Mouse (Mus musculus) olfactory bulb, adult 2 months (tissue): ENCODE results near the gene Rapgef5. TPM values are rescaled to one million over a fixed set of nuclear protein-coding genes. Genes with fewer than 3 reads are reported as not detected.
A peak's percentile ranks its signal among the peaks of the same experiment; 100 is the strongest.

ENCODE experiments used
- H3K27ac ChIP-seq: fragments of 200-500 bp; 2 replicates; pipeline ENCODE4 v1.5.1; 2012; ENCODE audit warnings: low read depth, low read length; ENCODE audit not compliant: insufficient read depth
- H3K4me1 ChIP-seq: fragments of 200-500 bp; 2 replicates; pipeline ENCODE4 v1.6.1; 2012; ENCODE audit warnings: low read length; ENCODE audit not compliant: control insufficient read depth, insufficient read depth
- H3K4me3 ChIP-seq: fragments of 200-500 bp; 2 replicates; pipeline ENCODE4 v1.5.1; 2012; ENCODE audit warnings: mild to moderate bottlenecking, low read depth, low read length, moderate library complexity; ENCODE audit not compliant: insufficient read depth
- CTCF ChIP-seq: fragments of 200-500 bp; IDR thresholded peaks from 2 replicates; pipeline ENCODE4 v1.5.1; 2012; ENCODE audit warnings: low read depth, mild to moderate bottlenecking, low read length, moderate library complexity; ENCODE audit not compliant: insufficient read depth
- POLR2A ChIP-seq: fragments of 200-500 bp; IDR thresholded peaks from 2 replicates; pipeline ENCODE4 v1.6.1; 2012; ENCODE audit warnings: mild to moderate bottlenecking, low read depth, low read length, moderate library complexity; ENCODE audit not compliant: insufficient read depth
- WGBS: fragments of 180-500 bp; shearing (Covaris S2); methylation state at CpG from one replicate; pipeline ENCODE4 v1.1.7; 2018; 5-methylcytosine and 5-hydroxymethylcytosine counted together
- polyA plus RNA-seq: library from polyadenylated mRNA; stranded (reverse); fragments of >200 nt; gene quantifications from 2 replicates; pipeline ENCODE4 v1.2.4, GENCODE M21; 2012; ENCODE audit warnings: low replicate concordance; ENCODE audit not compliant: missing spikeins, insufficient read depth, insufficient read length

The Rapgef5 gene
- polyA plus RNA-seq, 1 experiment, result not detected

DNA sequence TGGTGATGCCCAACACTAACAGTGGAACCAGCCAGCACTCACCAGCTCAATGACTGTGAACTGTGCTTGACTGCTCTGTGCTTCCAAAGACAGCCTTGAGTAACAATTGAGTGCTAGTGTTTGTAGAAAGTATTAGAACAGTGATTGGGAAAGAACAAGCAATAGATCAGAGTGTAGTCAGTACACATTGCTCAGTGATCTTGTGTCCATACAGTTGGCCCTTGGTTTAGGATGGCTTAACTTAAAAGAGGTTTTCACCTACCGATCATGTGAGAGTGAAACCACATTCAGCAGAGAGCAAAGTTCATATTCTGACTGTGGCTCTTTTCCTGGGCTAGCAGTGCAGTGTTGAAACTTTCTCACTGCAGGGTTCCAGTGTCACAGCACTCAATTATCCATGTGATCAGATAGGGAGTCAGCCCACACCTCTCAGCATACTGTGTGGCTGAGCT, 38.4 kb downstream of the Rapgef5 start:
- 92% methylated on average over 1 of the region's 1 CpGs for WGBS

GRCm38 (mm10) chr12:117560450-117560849, 44.2 kb downstream of the Rapgef5 start:
- 82% methylated on average over 11 of the region's 11 CpGs for WGBS
- H3K27ac ChIP-seq, result no peak overlapping the region
- TF ChIP-seq POLR2A (no peak), CTCF (no peak)
- H3K4me3 ChIP-seq, result no peak overlapping the region
- peaks cover 21% of the 10 kb centered on the region for H3K4me1 ChIP-seq

More for the DNA sequence above, 38.4 kb downstream of the Rapgef5 start:
- Histone ChIP-seq H3K4me1 (peaks cover 5% of the 10 kb centered on the region), H3K4me3 (no peak overlapping the region), H3K27ac (no peak overlapping the region)
- no peak for TF ChIP-seq CTCF
- TF ChIP-seq POLR2A, result no peak

- TF ChIP-seq CTCF (no peak), POLR2A (no peak)
- Histone ChIP-seq H3K4me1 (peaks cover 21% of the 10 kb centered on the region), H3K4me3 (no peak overlapping the region), H3K27ac (peak overlapping the region; percentile 92)
- WGBS, result 43% methylated on average over 6 of the region's 6 CpGs
These were observed 45.3 kb downstream of the Rapgef5 start for GRCm38 (mm10) chr12:117561411-117562059.

GRCm38 (mm10) chr12:117562085-117562484, 45.8 kb downstream of the Rapgef5 start:
- Histone ChIP-seq H3K27ac (peak overlapping the region; percentile 92), H3K4me3 (no peak overlapping the region), H3K4me1 (peaks cover 19% of the 10 kb centered on the region)
- WGBS, result 96% methylated on average over 3 of the region's 3 CpGs
- TF ChIP-seq CTCF (no peak), POLR2A (no peak)

GRCm38 (mm10) chr12:117563859-117564258, 47.6 kb downstream of the Rapgef5 start:
- no peak overlapping the region for H3K27ac ChIP-seq
- WGBS, result 35% methylated on average over 6 of the region's 6 CpGs

DNA sequence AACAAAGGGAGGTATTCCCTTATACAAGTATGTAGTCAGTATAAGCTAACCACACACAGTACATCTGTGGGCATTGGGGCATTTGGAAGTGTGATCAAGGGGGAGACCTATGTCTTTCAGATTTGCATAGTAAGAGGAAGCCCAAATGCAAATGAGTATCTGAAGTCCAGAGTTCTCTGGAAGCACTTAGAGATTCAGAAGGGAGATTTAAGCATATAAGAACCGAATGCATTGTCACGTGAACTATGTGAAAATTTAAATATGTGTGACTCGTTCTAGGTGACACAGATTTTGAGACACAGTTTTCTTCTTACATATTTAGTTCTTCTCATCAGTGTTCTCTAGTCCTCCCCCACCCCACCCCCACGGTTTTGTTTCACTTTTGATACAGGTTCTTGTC, 50.0 kb downstream of the Rapgef5 start:
- H3K27ac ChIP-seq, result no peak overlapping the region
- TF ChIP-seq CTCF (no peak), POLR2A (no peak)
- peaks cover 11% of the 10 kb centered on the region for H3K4me1 ChIP-seq
- WGBS, result 85% methylated on average over 4 of the region's 4 CpGs
- no peak overlapping the region for H3K4me3 ChIP-seq

More at GRCm38 (mm10) chr12:117563859-117564258, 47.6 kb downstream of the Rapgef5 start:
- H3K4me1 ChIP-seq, result peaks cover 16% of the 10 kb centered on the region
- TF ChIP-seq CTCF (no peak), POLR2A (no peak)
- no peak overlapping the region for H3K4me3 ChIP-seq

DNA sequence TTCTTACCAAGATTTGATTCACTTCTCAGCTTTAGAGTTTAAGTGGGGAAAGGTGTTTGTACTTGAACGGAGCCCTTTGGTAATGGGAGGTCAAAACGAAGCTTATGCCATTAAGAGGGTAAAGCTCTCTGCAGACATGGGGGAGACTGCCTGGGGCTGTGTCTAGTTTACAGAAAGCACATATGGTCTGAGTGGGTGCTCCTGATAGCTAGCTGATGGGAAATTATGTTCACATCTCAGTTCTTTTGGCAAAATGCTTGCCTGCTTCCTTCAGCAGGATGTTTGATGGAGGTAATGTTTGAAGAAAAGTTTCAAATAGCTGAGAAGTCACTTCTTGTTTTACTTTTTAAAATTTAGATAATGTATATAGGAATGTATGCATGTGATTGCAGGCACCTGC, 53.4 kb downstream of the Rapgef5 start:
- H3K4me3 ChIP-seq, result no peak overlapping the region
- no peak for TF ChIP-seq POLR2A
- TF ChIP-seq CTCF, result no peak
- no peaks in the 10 kb centered on the region for H3K4me1 ChIP-seq
- no peak overlapping the region for H3K27ac ChIP-seq
- WGBS, result 77% methylated on average over 2 of the region's 2 CpGs

DNA sequence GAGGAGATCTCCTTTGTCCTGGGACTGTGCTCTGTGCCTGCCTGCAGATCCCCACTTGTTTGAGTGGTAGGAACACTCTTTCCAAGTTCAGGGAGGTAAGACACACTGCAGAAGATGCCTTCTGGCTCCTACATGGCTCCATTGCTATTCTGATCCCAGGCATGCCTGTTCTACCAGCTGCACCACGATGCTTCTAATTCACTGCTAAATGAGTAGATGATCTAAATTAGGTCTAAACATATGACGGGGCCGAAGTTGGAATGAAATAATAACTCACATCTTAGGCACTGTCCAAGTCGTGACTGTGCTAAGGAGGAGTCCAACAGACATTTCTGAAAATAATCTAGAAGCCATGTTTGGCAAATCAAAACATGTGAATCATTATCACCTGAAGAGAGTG, 68.0 kb downstream of the Rapgef5 start:
- peaks cover 6% of the 10 kb centered on the region for H3K4me1 ChIP-seq
- TF ChIP-seq CTCF (no peak), POLR2A (no peak)
- no peak overlapping the region for H3K27ac ChIP-seq
- 53% methylated on average over 4 of the region's 4 CpGs for WGBS
- no peak overlapping the region for H3K4me3 ChIP-seq

- TF ChIP-seq POLR2A (no peak), CTCF (no peak)
- Histone ChIP-seq H3K4me3 (no peak overlapping the region), H3K27ac (no peak overlapping the region), H3K4me1 (peaks cover 6% of the 10 kb centered on the region)
- 95% methylated on average over 2 of the region's 2 CpGs for WGBS
These were observed 69.1 kb downstream of the Rapgef5 start for GRCm38 (mm10) chr12:117585390-117585789.

- Histone ChIP-seq H3K27ac (no peak overlapping the region), H3K4me3 (no peak overlapping the region), H3K4me1 (peaks cover 6% of the 10 kb centered on the region)
- WGBS, result 25% methylated on average over 1 of the region's 1 CpGs
- no peak for TF ChIP-seq POLR2A
- TF ChIP-seq CTCF, result no peak
These were observed 69.8 kb downstream of the Rapgef5 start for GRCm38 (mm10) chr12:117586124-117586523.
